In the genomic region with DNA sequence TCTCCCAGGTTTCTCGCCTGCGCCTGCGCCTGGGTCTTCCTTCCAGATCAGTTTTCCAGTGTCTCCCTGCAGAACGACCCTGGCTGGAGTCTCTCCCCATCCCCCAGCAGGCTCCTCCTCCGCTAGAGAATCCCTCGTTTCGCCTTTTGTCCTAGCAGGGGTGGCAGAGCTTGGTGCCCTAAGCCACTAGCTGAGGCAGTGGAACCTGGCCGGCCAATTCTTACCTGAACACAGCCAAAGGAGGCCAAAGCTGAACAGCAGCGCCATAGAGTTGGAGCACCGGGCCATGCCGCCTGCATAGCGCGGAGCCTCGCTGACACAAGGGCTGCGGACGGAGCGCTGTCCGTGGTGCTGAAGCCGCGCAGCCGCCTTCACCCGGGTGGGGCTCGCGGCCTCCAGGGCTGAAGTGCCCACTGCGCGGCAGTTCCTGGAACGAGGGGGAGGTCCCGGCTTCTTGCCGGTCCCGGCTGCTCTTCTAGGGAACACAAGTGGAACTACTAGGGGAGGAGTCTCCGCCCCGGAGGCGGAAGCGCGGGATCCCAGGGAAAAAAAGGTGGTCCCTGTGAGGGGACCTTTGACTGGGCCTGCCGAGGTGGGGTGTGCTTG, we compare ENCODE assay signal across 8 mouse cellular contexts. TPM values are rescaled to one million over a fixed set of nuclear protein-coding genes. Genes with fewer than 3 reads are reported as not detected.
A peak's percentile ranks its signal among the peaks of the same experiment; 100 is the strongest.
DNase-seq lines count a peak whose midpoint lies in the region; ATAC-seq lines count a peak whose summit lies in the region.

A gene (minus strand): TSS at position 514 of the 606 bp plus-strand sequence.

- peak within 1 kb of the TSS; percentile 43 for H3K4me2 ChIP-seq in intestine, embryonic 16.5 days (ENCODE audit: low read depth, low read length)
- peak within 1 kb of the TSS; percentile 47 for H3K4me2 ChIP-seq in limb, embryonic 12.5 days
- peak within 1 kb of the TSS; percentile 74 for H3K4me2 ChIP-seq in midbrain, embryonic 13.5 days (replicated peaks)

- no peak within 1 kb of the TSS for H3K9ac ChIP-seq in intestine, embryonic 16.5 days (ENCODE audit: low read depth, low read length)
- H3K9ac ChIP-seq in limb, embryonic 12.5 days (replicated peaks) = no peak within 1 kb of the TSS
- peak within 1 kb of the TSS; percentile 84 for H3K9ac ChIP-seq in midbrain, embryonic 13.5 days (replicated peaks)

- peak within 1 kb of the TSS; percentile 16; the same call in 1 of the 2 replicates for H3K27ac ChIP-seq in embryonic facial prominence, embryonic 10.5 days (replicated peaks)
- H3K27ac ChIP-seq in intestine, embryonic 16.5 days (ENCODE audit: low read length) = no peak within 1 kb of the TSS
- no peak within 1 kb of the TSS for H3K27ac ChIP-seq in limb, embryonic 12.5 days
- peak within 1 kb of the TSS; percentile 96 for H3K27ac ChIP-seq in midbrain, embryonic 13.5 days

- H3K36me3 ChIP-seq in embryonic facial prominence, embryonic 10.5 days (replicated peaks) = 0 out of 2 replicates have a peak, but pooled peaks cover under 1% of the 10 kb centered on the region
- H3K36me3 ChIP-seq in intestine, embryonic 16.5 days (ENCODE audit: control insufficient read depth, insufficient read depth, low read length) = no peaks in the 10 kb centered on the region
- H3K36me3 ChIP-seq in limb, embryonic 12.5 days = no peaks in the 10 kb centered on the region
- peaks cover 34% of the 10 kb centered on the region for H3K36me3 ChIP-seq in midbrain, embryonic 13.5 days

- H3K9me3 ChIP-seq in embryonic facial prominence, embryonic 10.5 days = no peaks in the 10 kb centered on the region
- H3K9me3 ChIP-seq in intestine, embryonic 16.5 days (ENCODE audit: control insufficient read depth, low read length) = no peaks in the 10 kb centered on the region
- no peaks in the 10 kb centered on the region for H3K9me3 ChIP-seq in limb, embryonic 12.5 days
- no peaks in the 10 kb centered on the region for H3K9me3 ChIP-seq in midbrain, embryonic 13.5 days

- H3K4me3 ChIP-seq in embryonic facial prominence, embryonic 10.5 days = peak within 1 kb of the TSS; percentile 48
- peak within 1 kb of the TSS; percentile 27 for H3K4me3 ChIP-seq in intestine, embryonic 16.5 days (ENCODE audit: low read length)
- H3K4me3 ChIP-seq in limb, embryonic 12.5 days (replicated peaks) = peak within 1 kb of the TSS; percentile 21
- H3K4me3 ChIP-seq in midbrain, embryonic 13.5 days (replicated peaks) = peak within 1 kb of the TSS; percentile 67

- peak; percentile 93 for ATAC-seq in intestine, embryonic 16.5 days
- ATAC-seq in limb, embryonic 12.5 days (ENCODE audit: insufficient number of reproducible peaks, insufficient read depth, low FRiP score, low TSS enrichment, low read depth) = peak; percentile 73; the same call in 1 of the 2 replicates
- peak; percentile 81 for ATAC-seq in midbrain, embryonic 13.5 days

- H3K4me1 ChIP-seq in embryonic facial prominence, embryonic 10.5 days = peaks cover 20% of the 10 kb centered on the region
- peaks cover 8% of the 10 kb centered on the region for H3K4me1 ChIP-seq in intestine, embryonic 16.5 days (ENCODE audit: control insufficient read depth, insufficient read depth, low read length)
- H3K4me1 ChIP-seq in limb, embryonic 12.5 days (replicated peaks) = peaks cover 4% of the 10 kb centered on the region; the same call in 1 of the 2 replicates
- peaks cover 54% of the 10 kb centered on the region for H3K4me1 ChIP-seq in midbrain, embryonic 13.5 days (replicated peaks)

- DNase-seq in layer of hippocampus, adult 11-12 months (ENCODE audit: low spot score) = peak; percentile 52
- DNase-seq in layer of hippocampus, adult 9-10 months (ENCODE audit: low spot score) = no peak
- peak; percentile 91 for DNase-seq in embryonic facial prominence, embryonic 10.5 days (ENCODE audit: low spot score)
- DNase-seq in heart, adult 18-20 months = peak; percentile 59 to 75
- DNase-seq in spleen, adult 12 weeks (ENCODE audit: low spot score) = peak; percentile 48

- H3K27me3 ChIP-seq in embryonic facial prominence, embryonic 10.5 days (replicated peaks; ENCODE audit: low read depth, poor library complexity, severe bottlenecking) = peaks cover 18% of the 10 kb centered on the region
- peaks cover 5% of the 10 kb centered on the region; the same call in 1 of the 2 replicates for H3K27me3 ChIP-seq in intestine, embryonic 16.5 days (replicated peaks; ENCODE audit: control insufficient read depth, insufficient read depth, low read length)
- peaks cover 23% of the 10 kb centered on the region for H3K27me3 ChIP-seq in limb, embryonic 12.5 days
- peaks cover 3% of the 10 kb centered on the region; the same call in 1 of the 2 replicates for H3K27me3 ChIP-seq in midbrain, embryonic 13.5 days

- WGBS in embryonic facial prominence, embryonic 10.5 days = under 1% methylated on average over 36 of the region's 36 CpGs
- under 1% methylated on average over 36 of the region's 36 CpGs for WGBS in intestine, embryonic 16.5 days
- WGBS in limb, embryonic 12.5 days = under 1% methylated on average over 36 of the region's 36 CpGs
- WGBS in midbrain, embryonic 13.5 days = 0% methylated on average over 36 of the region's 36 CpGs

RNA-seq across cellular contexts. Expression of the gene that starts here (rescaled TPM):
- 3.7 and 4.8 TPM in 2 replicates for polyA plus RNA-seq in embryonic facial prominence, embryonic 10.5 days (2016; fragmentation: Nextera tagmentation; extraction: Ambion mirVana)
- total RNA-seq in heart, adult 18-20 months (2021) = under 1 TPM in 1 of 2 experiments, not detected in 1; 0.18 TPM
- polyA plus RNA-seq in intestine, embryonic 16.5 days (2015; fragmentation: Nextera tagmentation; extraction: Ambion mirVana) = 1.5 and 1.7 TPM in 2 replicates
- polyA plus RNA-seq in limb, embryonic 12.5 days (2016; fragmentation: Nextera tagmentation; extraction: Ambion mirVana) = 0.51 and 0.81 TPM in 2 replicates
- polyA plus RNA-seq in midbrain, embryonic 13.5 days (2015; fragmentation: Nextera tagmentation; extraction: Ambion mirVana) = 31.8 and 32.3 TPM in 2 replicates

Comparison
In these comparisons a context has a peak if more than half of its experiments do, and no peak if none do; other contexts are left out.
1. Peak in DNase-seq in heart, adult 18-20 months; RNA of the gene not detected or under 1 TPM.
2. Peak in ATAC-seq, H3K4me3 ChIP-seq and H3K4me2 ChIP-seq in limb, embryonic 12.5 days; RNA of the gene not detected or under 1 TPM.
3. H3K27ac ChIP-seq: peak in embryonic facial prominence, embryonic 10.5 days (single experiment) and midbrain, embryonic 13.5 days (single experiment); none in intestine, embryonic 16.5 days (single experiment) and limb, embryonic 12.5 days (single experiment).
4. Peak in every context shown above with its lines, with median percentiles within 50 percentile points of each other: H3K4me3 ChIP-seq, ATAC-seq and H3K4me2 ChIP-seq.